Mouse (Mus musculus): Measurements from ENCODE around the gene Trio.
"Not testable (repeated sequence)": the region's sequence is repeated elsewhere in the genome, so short reads cannot be mapped to it uniquely, and the experiment has no call there.

DNA sequence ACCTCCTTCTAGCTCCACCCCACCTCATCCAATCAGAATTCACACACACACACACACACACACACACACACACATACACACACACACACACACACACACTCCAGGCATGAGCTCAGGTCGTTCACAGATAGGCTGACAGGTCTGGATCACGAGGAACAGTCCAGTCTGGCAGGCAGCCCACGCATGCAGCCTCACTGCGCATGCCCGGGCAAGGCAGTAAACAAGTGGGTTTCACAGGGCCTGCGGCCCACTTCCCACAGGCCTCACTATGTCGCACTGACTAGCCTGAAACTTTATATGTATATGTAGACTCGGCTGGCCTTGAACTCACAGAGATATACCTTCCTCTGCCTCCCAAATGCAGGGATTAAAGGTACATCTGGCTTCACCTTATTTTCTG lies 305.4 kb downstream of the Trio start:
- TF ChIP-seq EP300 (optimal IDR thresholded peaks at IDR 0.05); CTCF (IDR thresholded peaks at IDR 0.05; ENCODE audit: low read depth): not testable (repeated sequence)

Data from stomach, postnatal 0 days (tissue).